Mouse (Mus musculus) megakaryocyte, embryonic 14.5 days (primary cell): ENCODE measurements around the gene Fam162b.

Experiments used
- FLI1 ChIP-seq: IDR thresholded peaks from 2 replicates; pipeline ENCODE4 v1.6.1; 2012; ENCODE audit warnings: low read length, inconsistent platforms, mixed read lengths
- GATA1 ChIP-seq: IDR thresholded peaks from 3 replicates; pipeline ENCODE4 v1.6.1; 2012; ENCODE audit warnings: mixed read lengths, low read length, inconsistent platforms, borderline replicate concordance

DNA sequence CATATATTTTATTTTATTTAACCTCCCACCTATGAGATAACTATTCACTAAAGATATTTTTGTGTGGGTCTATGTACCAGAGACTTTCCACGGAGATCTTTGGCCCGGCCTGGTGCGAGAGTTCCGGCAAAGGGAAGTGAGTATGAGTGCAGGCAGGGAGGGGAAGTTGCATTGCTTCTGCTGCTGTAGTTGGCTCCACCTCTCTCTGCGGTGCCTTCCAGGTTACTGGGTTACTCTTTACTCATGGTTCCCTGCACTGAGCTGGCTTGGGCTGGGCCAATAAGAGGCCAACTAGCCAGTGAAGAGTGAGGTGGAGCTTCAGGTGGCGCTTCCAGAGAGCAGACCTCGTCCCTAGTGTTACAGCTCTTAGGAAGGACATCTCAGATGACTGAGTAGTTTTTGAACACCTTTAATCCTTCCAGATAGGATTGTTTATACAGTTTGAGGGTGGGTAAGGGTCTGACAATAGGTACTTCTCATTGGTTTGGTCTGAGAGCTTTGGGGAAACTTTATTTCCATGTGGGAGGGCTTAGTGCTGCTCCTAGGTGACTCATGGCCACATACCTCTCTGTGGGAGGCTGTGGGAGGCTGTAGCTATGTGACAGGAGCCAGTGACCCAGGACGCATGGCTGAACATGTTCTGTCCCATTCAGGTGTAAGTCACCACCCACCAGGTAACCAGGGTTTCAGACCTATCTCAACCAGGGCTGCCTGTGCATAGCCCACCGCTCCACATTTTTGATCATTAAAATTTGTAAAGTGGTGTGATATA, 18.9 kb downstream of the Fam162b start:
- no peak for TF ChIP-seq GATA1
- TF ChIP-seq FLI1: no peak
